Mouse (Mus musculus): ENCODE data around the gene Doc2b. TPM values are rescaled to one million over a fixed set of nuclear protein-coding genes. Genes with fewer than 3 reads are reported as not detected.

Gene Doc2b
- polyA plus RNA-seq (2012) = 0.01 TPM in 1 of 2 replicates, not detected in the other

GRCm38 (mm10) chr11:75796029-75796445 is at the start of gene Doc2b:
Gene Doc2b (minus strand): TSS chr11:75796049.

GRCm38 (mm10) chr11:75732434-75733226 is 63.2 kb downstream of the Doc2b start, which contains the start of gene Ywhae:
Gene Ywhae (plus strand): TSS chr11:75732869.

Other genes with a start within 250 kb of the Doc2b start
- gene Pitpna, start 208.0 kb downstream of the Doc2b start, polyA plus RNA-seq (2012) = 50.6 and 61.9 TPM in 2 replicates
- gene Inpp5k, start 165.1 kb downstream of the Doc2b start, polyA plus RNA-seq (2012) = 51.1 and 62.5 TPM in 2 replicates
- 20.9 and 22.6 TPM in 2 replicates for gene Myo1c, start 145.5 kb downstream of the Doc2b start, polyA plus RNA-seq (2012)
- gene Crk, start 116.8 kb downstream of the Doc2b start, polyA plus RNA-seq (2012) = 90.4 and 104 TPM in 2 replicates
- gene Ywhae, start 63.2 kb downstream of the Doc2b start, polyA plus RNA-seq (2012) = 432 and 570 TPM in 2 replicates
- 1.5 and 2.2 TPM in 2 replicates for gene Rph3al, start 142.4 kb upstream of the Doc2b start, polyA plus RNA-seq (2012)
- 0.12 and 0.24 TPM in 2 replicates for gene 1700016K19Rik, start 203.9 kb upstream of the Doc2b start, polyA plus RNA-seq (2012)
- gene Rflnb, start 231.7 kb upstream of the Doc2b start, polyA plus RNA-seq (2012) = 14.4 and 18.1 TPM in 2 replicates

Data from megakaryocyte-erythroid progenitor cell, adult 5 weeks (primary cell).